Mouse (Mus musculus) forebrain, postnatal 0 days (tissue): Measurements from ENCODE around the gene Nell1. TPM values are rescaled to one million over a fixed set of nuclear protein-coding genes. Genes with fewer than 3 reads are reported as not detected.

ENCODE experiments used
- ATAC-seq: fragments of 200-750 bp; cut with Nextera tagmentation; 2 replicates; pipeline ENCODE4 v1.8.0; 2017; ENCODE audit warnings: mild to moderate bottlenecking, moderate library complexity
- DNase-seq: peaks from one replicate; pipeline ENCODE4 v3.0.0-alpha.2; 2015
- H3K27ac ChIP-seq: fragments of 300-500 bp; sonication (generic); 2 replicates; pipeline ENCODE4 v1.5.1; 2014; ENCODE audit warnings: low read depth, mild to moderate bottlenecking, antibody characterized with exemption, low read length, moderate library complexity, mixed read lengths
- H3K27me3 ChIP-seq: fragments of 300-500 bp; sonication (generic); 2 replicates; pipeline ENCODE4 v1.6.1; 2014; ENCODE audit warnings: mild to moderate bottlenecking, low read length, mixed read lengths; ENCODE audit not compliant: insufficient read depth
- H3K36me3 ChIP-seq: fragments of 300-500 bp; sonication (generic); 2 replicates; pipeline ENCODE4 v1.6.1; 2014; ENCODE audit warnings: mild to moderate bottlenecking, moderate library complexity; ENCODE audit not compliant: insufficient read depth
- H3K4me1 ChIP-seq: fragments of 300-500 bp; sonication (generic); 2 replicates; pipeline ENCODE4 v1.6.1; 2014; ENCODE audit warnings: antibody characterized with exemption; ENCODE audit not compliant: insufficient read depth
- H3K4me2 ChIP-seq: fragments of 300-500 bp; sonication (generic); 2 replicates; pipeline ENCODE4 v1.6.1; 2014; ENCODE audit warnings: low read depth, mild to moderate bottlenecking, moderate library complexity
- H3K4me3 ChIP-seq: fragments of 300-500 bp; sonication (generic); 2 replicates; pipeline ENCODE4 v1.5.1; 2014; ENCODE audit warnings: low read depth, low read length, mixed read lengths
- H3K9ac ChIP-seq: fragments of 300-500 bp; sonication (generic); 2 replicates; pipeline ENCODE4 v1.6.1; 2014; ENCODE audit warnings: mild to moderate bottlenecking
- H3K9me3 ChIP-seq: fragments of 300-500 bp; sonication (generic); 2 replicates; pipeline ENCODE4 v1.6.1; 2016; ENCODE audit warnings: low read length
- CTCF ChIP-seq: sonication (generic); IDR thresholded peaks from 2 replicates; pipeline ENCODE4 v1.5.1; 2016; ENCODE audit warnings: antibody characterized with exemption, control low read depth, low read depth
- WGBS: fragments of 180-500 bp; shearing (Covaris S2); extraction: QIAGEN DNeasy Blood & Tissue Kit; methylation state at CpG from one replicate; pipeline ENCODE4 v1.1.7; 2014; 5-methylcytosine and 5-hydroxymethylcytosine counted together
- polyA plus RNA-seq: library from polyadenylated mRNA; unstranded; fragments of >200 nt; fragmentation: Nextera tagmentation; extraction: Ambion mirVana; gene quantifications from 2 replicates; pipeline ENCODE4 v1.2.1, GENCODE M21; 2015
- total RNA-seq: library from RNA; depleted of rRNA; stranded (reverse); fragments of >200 nt; gene quantifications from 2 replicates; pipeline ENCODE4 v1.2.3, GENCODE M21; 2014

The Nell1 gene
- total and polyA plus RNA-seq, 2 experiments from 2014 or later: 32.6 to 56.3 TPM

DNA sequence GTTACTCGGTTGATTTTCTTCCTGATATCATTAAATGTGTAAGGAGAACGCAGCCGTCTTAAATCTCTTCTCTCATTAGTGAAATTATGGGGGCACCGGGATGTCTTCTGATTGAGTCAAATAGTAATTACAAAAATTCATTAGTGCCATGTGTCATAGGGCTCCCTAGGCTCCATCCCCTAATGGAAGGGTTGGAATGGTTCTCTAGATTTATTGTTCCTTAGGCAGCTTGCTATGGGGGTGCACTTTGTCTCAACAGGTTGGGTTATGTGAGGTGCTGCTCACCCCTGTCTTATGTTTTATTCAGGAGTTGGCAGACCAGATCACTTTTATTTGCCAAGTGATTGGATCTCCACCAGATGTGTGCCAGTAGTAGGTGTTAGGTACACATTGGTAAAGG is 75.5 kb downstream of the Nell1 start:
- no peak for TF ChIP-seq CTCF
- Histone ChIP-seq H3K4me1 (no peaks in the 10 kb centered on the region), H3K27me3 (no peaks in the 10 kb centered on the region), H3K9me3 (no peaks in the 10 kb centered on the region), H3K36me3 (no peaks in the 10 kb centered on the region), H3K4me2 (no peak overlapping the region), H3K4me3 (no peak overlapping the region), H3K9ac (no peak overlapping the region), H3K27ac (no peak overlapping the region)
- DNase-seq (no peak), ATAC-seq (no peak)
- 75% methylated on average over 4 of the region's 4 CpGs for WGBS

GRCm38 (mm10) chr7:50053704-50054103 is 79.0 kb downstream of the Nell1 start:
- DNase-seq (peak; percentile 17), ATAC-seq (no peak)
- Histone ChIP-seq H3K27me3 (no peaks in the 10 kb centered on the region), H3K9me3 (no peaks in the 10 kb centered on the region), H3K4me3 (no peak overlapping the region), H3K27ac (no peak overlapping the region), H3K4me2 (no peak overlapping the region), H3K4me1 (no peaks in the 10 kb centered on the region), H3K36me3 (no peaks in the 10 kb centered on the region), H3K9ac (no peak overlapping the region)
- no peak for TF ChIP-seq CTCF
- WGBS: 69% methylated on average over 2 of the region's 2 CpGs

GRCm38 (mm10) chr7:50094461-50094860 is 119.8 kb downstream of the Nell1 start:
- no peaks in the 10 kb centered on the region for H3K36me3 ChIP-seq
- peak; percentile 4 for DNase-seq
- WGBS: 66% methylated on average over 5 of the region's 5 CpGs
- no peak for ATAC-seq
- TF ChIP-seq CTCF: no peak
- H3K27me3 ChIP-seq: no peaks in the 10 kb centered on the region
- no peak overlapping the region for H3K4me3 ChIP-seq
- no peaks in the 10 kb centered on the region for H3K4me1 ChIP-seq
- no peak overlapping the region for H3K27ac ChIP-seq
- H3K4me2 ChIP-seq: no peak overlapping the region
- no peaks in the 10 kb centered on the region for H3K9me3 ChIP-seq
- no peak overlapping the region for H3K9ac ChIP-seq

GRCm38 (mm10) chr7:50105612-50106321 is 131.1 kb downstream of the Nell1 start:
- Histone ChIP-seq H3K36me3 (no peaks in the 10 kb centered on the region), H3K9me3 (no peaks in the 10 kb centered on the region), H3K9ac (no peak overlapping the region), H3K4me2 (no peak overlapping the region), H3K4me1 (no peaks in the 10 kb centered on the region), H3K4me3 (no peak overlapping the region), H3K27me3 (no peaks in the 10 kb centered on the region), H3K27ac (no peak overlapping the region)
- no peak for DNase-seq
- no peak for TF ChIP-seq CTCF
- 56% methylated on average over 8 of the region's 8 CpGs for WGBS
- ATAC-seq: no peak

DNA sequence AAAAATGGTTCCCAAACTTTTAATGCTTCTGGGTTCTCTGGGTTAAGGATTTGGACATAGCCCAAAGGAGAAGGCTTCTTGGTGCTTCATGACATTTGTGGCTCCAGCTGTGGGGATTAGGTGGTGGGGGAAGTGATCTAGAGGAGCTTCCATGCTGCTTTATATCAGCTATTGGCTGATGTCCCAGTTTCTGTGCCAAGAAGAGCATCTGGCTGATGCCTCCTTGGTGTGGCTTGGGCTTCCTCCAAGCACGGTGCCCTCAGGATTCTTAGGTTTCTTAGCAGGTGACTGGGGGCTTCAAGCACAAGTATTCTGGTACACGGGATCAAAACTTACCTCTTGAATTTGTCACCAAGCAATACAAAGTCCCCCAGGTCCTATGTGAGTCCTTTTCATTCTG is 132.6 kb downstream of the Nell1 start:
- Histone ChIP-seq H3K4me3 (no peak overlapping the region), H3K36me3 (no peaks in the 10 kb centered on the region), H3K4me2 (no peak overlapping the region), H3K27me3 (no peaks in the 10 kb centered on the region), H3K4me1 (no peaks in the 10 kb centered on the region), H3K9me3 (no peaks in the 10 kb centered on the region), H3K9ac (no peak overlapping the region), H3K27ac (no peak overlapping the region)
- ATAC-seq (no peak), DNase-seq (no peak)
- no peak for TF ChIP-seq CTCF
- WGBS: 70% methylated on average over 2 of the region's 2 CpGs

DNA sequence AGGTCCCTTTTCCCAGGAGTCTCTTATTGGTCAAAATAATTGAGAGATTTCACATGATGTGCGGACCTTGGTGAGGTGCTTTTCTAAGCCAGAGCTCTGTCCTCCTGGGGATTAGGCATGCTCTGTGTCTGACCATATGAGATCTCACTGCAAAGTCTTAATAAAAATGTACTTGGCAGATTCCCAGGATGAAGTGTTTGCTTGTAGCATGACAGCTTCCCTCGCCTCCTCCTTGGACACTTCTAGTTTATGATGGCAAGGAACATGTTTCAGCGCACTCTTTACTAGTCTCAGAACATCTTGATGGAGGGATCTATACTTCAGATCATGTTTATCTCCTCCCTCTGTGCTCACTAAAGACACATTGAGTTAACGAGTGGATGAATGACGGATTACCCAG is 143.7 kb downstream of the Nell1 start:
- no peak overlapping the region for H3K9ac ChIP-seq
- H3K27ac ChIP-seq: no peak overlapping the region
- WGBS: 90% methylated on average over 5 of the region's 5 CpGs
- H3K27me3 ChIP-seq: no peaks in the 10 kb centered on the region
- ATAC-seq (no peak), DNase-seq (no peak)
- no peaks in the 10 kb centered on the region for H3K4me1 ChIP-seq
- H3K36me3 ChIP-seq: no peaks in the 10 kb centered on the region
- H3K4me2 ChIP-seq: no peak overlapping the region
- TF ChIP-seq CTCF: no peak
- H3K9me3 ChIP-seq: no peaks in the 10 kb centered on the region
- no peak overlapping the region for H3K4me3 ChIP-seq

- Histone ChIP-seq H3K9me3 (no peaks in the 10 kb centered on the region), H3K4me1 (no peaks in the 10 kb centered on the region), H3K27ac (no peak overlapping the region), H3K9ac (no peak overlapping the region), H3K4me3 (no peak overlapping the region), H3K4me2 (no peak overlapping the region), H3K27me3 (no peaks in the 10 kb centered on the region), H3K36me3 (no peaks in the 10 kb centered on the region)
- 73% methylated on average over 3 of the region's 3 CpGs for WGBS
- no peak for ATAC-seq
- no peak for TF ChIP-seq CTCF
- no peak for DNase-seq
Observed at GRCm38 (mm10) chr7:50137706-50138105, 163.0 kb downstream of the Nell1 start.

DNA sequence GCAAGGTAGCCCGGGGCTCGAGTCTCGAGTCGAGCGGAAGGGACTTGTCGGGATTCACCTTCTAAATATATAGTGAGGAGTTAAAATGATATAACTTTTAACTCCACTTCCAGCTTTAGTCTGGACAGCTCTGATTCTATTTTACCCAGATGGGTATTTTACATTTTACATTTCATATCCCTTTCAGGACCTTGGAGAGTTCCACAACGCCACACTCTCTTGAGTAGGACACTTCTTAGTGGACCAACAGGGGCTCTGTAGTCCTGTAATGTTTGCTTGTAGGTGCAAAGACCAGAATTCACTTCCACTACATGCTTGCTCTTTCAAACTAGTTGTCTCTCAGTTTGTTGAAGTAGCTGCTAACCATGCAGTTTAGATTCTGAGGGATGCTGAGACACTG is 174.7 kb downstream of the Nell1 start:
- no peak overlapping the region for H3K4me2 ChIP-seq

More for the DNA sequence above, 174.7 kb downstream of the Nell1 start:
- Histone ChIP-seq H3K27me3 (no peaks in the 10 kb centered on the region), H3K27ac (no peak overlapping the region), H3K9me3 (no peaks in the 10 kb centered on the region), H3K4me1 (0 out of 2 replicates have a peak, but pooled peaks cover 3% of the 10 kb centered on the region), H3K36me3 (no peaks in the 10 kb centered on the region), H3K4me3 (no peak overlapping the region), H3K9ac (no peak overlapping the region)
- 97% methylated on average over 7 of the region's 7 CpGs for WGBS
- TF ChIP-seq CTCF: no peak
- DNase-seq: no peak
- no peak for ATAC-seq
